In genomic region chr3:117119576-117119975, GRCm38 (mm10) we compare ENCODE assay signal across 17 mouse cellular contexts.
"Had no signal": no experiment of that assay in that cellular context is flagged by ENCODE, and none has a peak within 500 bp of the region (broad histone marks: within the 10 kb centered on the region; RNA-seq: fewer than 3 reads in every experiment).

No protein-coding gene starts in this region.

- H3K4me2 ChIP-seq: limb, embryonic 13.5 days; lung, embryonic 15.5 days; midbrain, embryonic 11.5 days; stomach, embryonic 15.5 days had no signal

- H3K4me3 ChIP-seq: layer of hippocampus, adult 2 months; limb, embryonic 10.5 days; limb, embryonic 13.5 days; lung, embryonic 15.5 days; stomach, embryonic 15.5 days had no signal

- H3K27ac ChIP-seq: layer of hippocampus, adult 2 months; limb, embryonic 10.5 days; limb, embryonic 13.5 days; lung, embryonic 15.5 days; stomach, embryonic 15.5 days had no signal

- DNase-seq: kidney, adult 11 months; kidney, adult 9 months; kidney, postnatal 14 days; lung, adult 18-20 months; lung, postnatal 10 days; lung, postnatal 4 days; midbrain, embryonic 14.5 days; right cerebral cortex, adult 18-20 months; right cerebral cortex, postnatal 14 days; spleen, adult 18-20 months; thymus, postnatal 25 days had no signal

- H3K36me3 ChIP-seq: limb, embryonic 10.5 days; limb, embryonic 13.5 days; lung, embryonic 15.5 days; stomach, embryonic 15.5 days had no signal

- H3K4me1 ChIP-seq: limb, embryonic 10.5 days; limb, embryonic 13.5 days; lung, embryonic 15.5 days; stomach, embryonic 15.5 days had no signal

- H3K9me3 ChIP-seq: limb, embryonic 10.5 days; limb, embryonic 13.5 days; lung, embryonic 15.5 days; stomach, embryonic 15.5 days had no signal

- H3K27me3 ChIP-seq: limb, embryonic 13.5 days; lung, embryonic 15.5 days; stomach, embryonic 15.5 days had no signal

- H3K9ac ChIP-seq: limb, embryonic 13.5 days; lung, embryonic 15.5 days; stomach, embryonic 15.5 days had no signal
